Mouse (Mus musculus): ENCODE data around the gene Mst1r. TPM values are rescaled to one million over a fixed set of nuclear protein-coding genes. Genes with fewer than 3 reads are reported as not detected.
A peak's percentile ranks its signal among the peaks of the same experiment; 100 is the strongest.

Gene Mst1r
- polyA plus RNA-seq, 1 experiment from 2014 or later = 2.8 TPM

DNA sequence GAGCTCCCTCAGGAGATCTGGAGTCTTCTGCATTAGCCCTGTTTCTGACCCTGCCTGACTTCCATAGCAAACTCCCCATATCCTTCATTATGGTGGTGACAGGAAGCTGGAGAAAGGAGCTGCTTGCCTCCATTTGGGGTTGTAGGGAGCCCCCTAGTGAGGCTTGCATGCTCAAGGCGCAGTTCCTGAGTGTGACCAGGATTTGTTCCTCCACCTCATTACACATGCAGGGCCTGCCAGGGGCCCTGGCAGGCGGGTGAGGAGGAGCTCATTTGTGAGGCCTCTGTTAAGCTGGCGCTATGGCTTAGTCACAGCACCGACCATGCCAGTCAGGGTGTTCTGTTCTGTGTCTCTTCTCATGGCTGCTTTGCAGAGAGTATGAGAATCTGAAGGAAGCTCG is 55.2 kb downstream of the Mst1r start:
- H3K36me3 ChIP-seq (ENCODE audit: insufficient read depth, low read length) = peaks cover 11% of the 10 kb centered on the region
- no peak overlapping the region for H3K9ac ChIP-seq (replicated peaks; ENCODE audit: low read length)
- no peak overlapping the region for H3K4me3 ChIP-seq (ENCODE audit: low read length)
- H3K9me3 ChIP-seq (ENCODE audit: low read length) = no peaks in the 10 kb centered on the region
- H3K27me3 ChIP-seq (ENCODE audit: insufficient read depth, low read length) = no peaks in the 10 kb centered on the region
- 51% methylated on average over 5 of the region's 5 CpGs for WGBS
- no peak for ATAC-seq (ENCODE audit: low FRiP score, low TSS enrichment)
- no peak overlapping the region for H3K27ac ChIP-seq (ENCODE audit: low read length)
- no peaks in the 10 kb centered on the region for H3K4me1 ChIP-seq (ENCODE audit: insufficient read depth, low read length)
- no peak overlapping the region for H3K4me2 ChIP-seq (replicated peaks; ENCODE audit: low read depth, low read length)

- no peaks in the 10 kb centered on the region for H3K9me3 ChIP-seq (ENCODE audit: low read length)
- no peak overlapping the region for H3K4me3 ChIP-seq (ENCODE audit: low read length)
- no peak overlapping the region for H3K9ac ChIP-seq (replicated peaks; ENCODE audit: low read length)
- H3K4me2 ChIP-seq (replicated peaks; ENCODE audit: low read depth, low read length) = no peak overlapping the region
- peaks cover 11% of the 10 kb centered on the region for H3K36me3 ChIP-seq (ENCODE audit: insufficient read depth, low read length)
- no peak overlapping the region for H3K27ac ChIP-seq (ENCODE audit: low read length)
- ATAC-seq (ENCODE audit: low FRiP score, low TSS enrichment) = no peak
- H3K4me1 ChIP-seq (ENCODE audit: insufficient read depth, low read length) = no peaks in the 10 kb centered on the region
- 86% methylated on average over 9 of the region's 9 CpGs for WGBS
- H3K27me3 ChIP-seq (ENCODE audit: insufficient read depth, low read length) = no peaks in the 10 kb centered on the region
These were observed 56.2 kb downstream of the Mst1r start for GRCm38 (mm10) chr9:107962916-107963315.

DNA sequence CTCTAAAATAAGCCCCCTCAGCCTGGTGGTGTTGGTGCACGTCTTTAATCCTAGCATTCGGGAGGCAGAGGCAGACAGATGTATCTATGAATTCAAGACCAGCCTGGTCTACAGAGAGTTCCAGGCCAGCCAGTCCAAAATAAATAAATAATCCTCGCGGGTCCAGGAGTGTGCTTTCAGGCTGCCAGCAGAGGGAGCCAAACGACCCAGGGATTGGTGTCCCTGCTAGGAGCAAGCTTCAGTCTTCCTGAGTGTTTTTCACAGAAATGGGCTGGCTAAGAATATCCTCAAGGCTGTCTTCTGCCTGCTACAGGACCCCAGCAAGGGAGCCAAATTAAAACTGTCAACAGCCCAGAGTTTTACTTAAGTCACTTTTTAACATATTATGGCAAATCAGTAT is 57.0 kb downstream of the Mst1r start:
- H3K36me3 ChIP-seq (ENCODE audit: insufficient read depth, low read length) = peaks cover 15% of the 10 kb centered on the region
- WGBS = 15% methylated on average over 5 of the region's 5 CpGs
- H3K27me3 ChIP-seq (ENCODE audit: insufficient read depth, low read length) = no peaks in the 10 kb centered on the region

GRCm38 (mm10) chr9:107964681-107965080 is 58.0 kb downstream of the Mst1r start:
- H3K9me3 ChIP-seq (ENCODE audit: low read length) = no peaks in the 10 kb centered on the region
- no peak overlapping the region for H3K27ac ChIP-seq (ENCODE audit: low read length)
- H3K4me1 ChIP-seq (ENCODE audit: insufficient read depth, low read length) = no peaks in the 10 kb centered on the region
- no peaks in the 10 kb centered on the region for H3K27me3 ChIP-seq (ENCODE audit: insufficient read depth, low read length)
- no peak overlapping the region for H3K9ac ChIP-seq (replicated peaks; ENCODE audit: low read length)
- peaks cover 17% of the 10 kb centered on the region for H3K36me3 ChIP-seq (ENCODE audit: insufficient read depth, low read length)
- no peak for ATAC-seq (ENCODE audit: low FRiP score, low TSS enrichment)
- WGBS = 92% methylated on average over 9 of the region's 9 CpGs
- H3K4me2 ChIP-seq (replicated peaks; ENCODE audit: low read depth, low read length) = no peak overlapping the region
- no peak overlapping the region for H3K4me3 ChIP-seq (ENCODE audit: low read length)

More for the DNA sequence above, 57.0 kb downstream of the Mst1r start:
- H3K9me3 ChIP-seq (ENCODE audit: low read length) = no peaks in the 10 kb centered on the region
- no peaks in the 10 kb centered on the region for H3K4me1 ChIP-seq (ENCODE audit: insufficient read depth, low read length)
- H3K9ac ChIP-seq (replicated peaks; ENCODE audit: low read length) = no peak overlapping the region
- peak; percentile 72 for ATAC-seq (ENCODE audit: low FRiP score, low TSS enrichment)
- H3K4me2 ChIP-seq (replicated peaks; ENCODE audit: low read depth, low read length) = no peak overlapping the region
- H3K27ac ChIP-seq (ENCODE audit: low read length) = no peak overlapping the region
- H3K4me3 ChIP-seq (ENCODE audit: low read length) = no peak overlapping the region

DNA sequence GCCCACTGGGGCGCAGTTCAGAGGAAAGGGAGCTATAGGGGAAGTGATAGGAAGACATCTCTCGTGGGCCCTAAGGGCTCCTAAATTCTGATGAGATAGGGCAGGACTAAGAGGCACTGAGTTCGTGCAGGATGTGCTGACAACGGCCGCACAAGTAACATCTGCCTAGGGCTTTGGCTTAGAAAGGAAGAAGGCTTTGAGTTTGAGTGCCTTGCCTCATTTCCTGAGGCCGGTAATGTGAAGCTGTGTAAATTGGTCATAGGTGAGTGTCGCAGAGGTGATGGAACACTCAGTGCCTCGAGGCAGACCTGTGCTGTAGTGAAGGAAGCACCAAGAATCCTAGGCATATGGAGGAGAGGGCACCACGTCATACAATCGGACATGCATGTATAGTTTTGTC is 60.0 kb downstream of the Mst1r start:
- H3K4me3 ChIP-seq (ENCODE audit: low read length) = no peak overlapping the region
- no peaks in the 10 kb centered on the region for H3K9me3 ChIP-seq (ENCODE audit: low read length)
- H3K4me1 ChIP-seq (ENCODE audit: insufficient read depth, low read length) = no peaks in the 10 kb centered on the region
- no peak for ATAC-seq (ENCODE audit: low FRiP score, low TSS enrichment)
- H3K36me3 ChIP-seq (ENCODE audit: insufficient read depth, low read length) = peaks cover 20% of the 10 kb centered on the region
- no peak overlapping the region for H3K4me2 ChIP-seq (replicated peaks; ENCODE audit: low read depth, low read length)
- no peak overlapping the region for H3K9ac ChIP-seq (replicated peaks; ENCODE audit: low read length)
- WGBS = 85% methylated on average over 10 of the region's 10 CpGs
- no peaks in the 10 kb centered on the region for H3K27me3 ChIP-seq (ENCODE audit: insufficient read depth, low read length)
- no peak overlapping the region for H3K27ac ChIP-seq (ENCODE audit: low read length)

- WGBS = 77% methylated on average over 6 of the region's 6 CpGs
- Histone ChIP-seq H3K9ac (replicated peaks; ENCODE audit: low read length) (no peak overlapping the region), H3K4me1 (ENCODE audit: insufficient read depth, low read length) (no peaks in the 10 kb centered on the region), H3K4me3 (ENCODE audit: low read length) (no peak overlapping the region), H3K27ac (ENCODE audit: low read length) (no peak overlapping the region), H3K36me3 (ENCODE audit: insufficient read depth, low read length) (peaks cover 22% of the 10 kb centered on the region), H3K9me3 (ENCODE audit: low read length) (no peaks in the 10 kb centered on the region), H3K4me2 (replicated peaks; ENCODE audit: low read depth, low read length) (no peak overlapping the region), H3K27me3 (ENCODE audit: insufficient read depth, low read length) (no peaks in the 10 kb centered on the region)
- ATAC-seq (ENCODE audit: low FRiP score, low TSS enrichment) = no peak
These were observed 60.8 kb downstream of the Mst1r start for GRCm38 (mm10) chr9:107967437-107967836.

DNA sequence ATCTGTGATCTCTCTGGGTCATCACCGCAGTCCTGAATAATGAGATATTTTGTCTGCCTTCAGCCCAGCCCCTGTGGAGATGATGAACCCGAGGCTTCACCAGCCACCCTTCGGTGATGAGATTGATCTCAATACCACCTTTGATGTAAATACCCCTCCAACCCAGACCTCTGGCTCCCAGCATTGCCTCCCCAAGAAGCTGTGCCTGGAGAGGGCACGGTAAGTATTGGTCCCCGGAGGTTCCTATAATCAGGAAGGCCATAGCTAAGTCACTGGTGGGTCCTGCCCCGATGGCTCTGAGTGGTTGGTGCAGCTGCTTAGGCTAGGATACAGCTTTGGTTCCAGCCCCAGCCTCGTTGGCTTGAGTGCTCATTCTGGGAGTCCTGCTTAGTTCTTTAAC is 61.9 kb downstream of the Mst1r start:
- Histone ChIP-seq H3K9ac (replicated peaks; ENCODE audit: low read length) (no peak overlapping the region), H3K27me3 (ENCODE audit: insufficient read depth, low read length) (no peaks in the 10 kb centered on the region), H3K36me3 (ENCODE audit: insufficient read depth, low read length) (peaks cover 22% of the 10 kb centered on the region), H3K27ac (ENCODE audit: low read length) (no peak overlapping the region), H3K4me3 (ENCODE audit: low read length) (no peak overlapping the region), H3K9me3 (ENCODE audit: low read length) (no peaks in the 10 kb centered on the region), H3K4me2 (replicated peaks; ENCODE audit: low read depth, low read length) (no peak overlapping the region), H3K4me1 (ENCODE audit: insufficient read depth, low read length) (no peaks in the 10 kb centered on the region)
- WGBS = 89% methylated on average over 7 of the region's 7 CpGs
- ATAC-seq (ENCODE audit: low FRiP score, low TSS enrichment) = no peak

Other genes with a start within 250 kb of the Mst1r start
- gene Slc38a3, start 237.3 kb upstream of the Mst1r start, polyA plus RNA-seq (2015; fragmentation: Nextera tagmentation; extraction: Ambion mirVana) = 12.4 and 12.9 TPM in 2 replicates
- 2.8 and 3.0 TPM in 2 replicates for gene Gnat1, start 227.2 kb upstream of the Mst1r start, polyA plus RNA-seq (2015; fragmentation: Nextera tagmentation; extraction: Ambion mirVana)
- 20.9 and 25.7 TPM in 2 replicates for gene Sema3f, start 196.4 kb upstream of the Mst1r start, polyA plus RNA-seq (2015; fragmentation: Nextera tagmentation; extraction: Ambion mirVana)
- 203 and 214 TPM in 2 replicates for gene Rbm5, start 135.9 kb upstream of the Mst1r start, polyA plus RNA-seq (2015; fragmentation: Nextera tagmentation; extraction: Ambion mirVana)
- 71.5 and 83.7 TPM in 2 replicates for gene Rbm6, start 33.6 kb upstream of the Mst1r start, polyA plus RNA-seq (2015; fragmentation: Nextera tagmentation; extraction: Ambion mirVana)
- 12.9 and 13.6 TPM in 2 replicates for gene Mon1a, start 18.7 kb upstream of the Mst1r start, polyA plus RNA-seq (2015; fragmentation: Nextera tagmentation; extraction: Ambion mirVana)
- gene Actl11, start 21.6 kb downstream of the Mst1r start, polyA plus RNA-seq (2015; fragmentation: Nextera tagmentation; extraction: Ambion mirVana) = not detected in 2 replicates
- 2.0 and 2.2 TPM in 2 replicates for gene Camkv, start 28.8 kb downstream of the Mst1r start, polyA plus RNA-seq (2015; fragmentation: Nextera tagmentation; extraction: Ambion mirVana)
- 23.3 and 24.5 TPM in 2 replicates for gene Traip, start 43.3 kb downstream of the Mst1r start, polyA plus RNA-seq (2015; fragmentation: Nextera tagmentation; extraction: Ambion mirVana)
- 20.2 and 22.2 TPM in 2 replicates for gene Uba7, start 68.6 kb downstream of the Mst1r start, polyA plus RNA-seq (2015; fragmentation: Nextera tagmentation; extraction: Ambion mirVana)
- gene Gm20661, start 76.2 kb downstream of the Mst1r start, polyA plus RNA-seq (2015; fragmentation: Nextera tagmentation; extraction: Ambion mirVana) = 5.3 and 7.5 TPM in 2 replicates
- gene Inka1, start 79.0 kb downstream of the Mst1r start, polyA plus RNA-seq (2015; fragmentation: Nextera tagmentation; extraction: Ambion mirVana) = 68.0 and 79.4 TPM in 2 replicates
- gene Cdhr4, start 85.6 kb downstream of the Mst1r start, polyA plus RNA-seq (2015; fragmentation: Nextera tagmentation; extraction: Ambion mirVana) = 10.5 and 11.8 TPM in 2 replicates
- 0.64 and 1.1 TPM in 2 replicates for gene Gm20662, start 89.5 kb downstream of the Mst1r start, polyA plus RNA-seq (2015; fragmentation: Nextera tagmentation; extraction: Ambion mirVana)
- gene Ip6k1, start 95.6 kb downstream of the Mst1r start, polyA plus RNA-seq (2015; fragmentation: Nextera tagmentation; extraction: Ambion mirVana) = 59.2 and 61.8 TPM in 2 replicates
- gene Gmppb, start 142.4 kb downstream of the Mst1r start, polyA plus RNA-seq (2015; fragmentation: Nextera tagmentation; extraction: Ambion mirVana) = 30.9 and 32.4 TPM in 2 replicates
- 2.9 and 3.3 TPM in 2 replicates for gene Amigo3, start 146.3 kb downstream of the Mst1r start, polyA plus RNA-seq (2015; fragmentation: Nextera tagmentation; extraction: Ambion mirVana)
- 0.10 and 0.21 TPM in 2 replicates for gene Mst1, start 173.6 kb downstream of the Mst1r start, polyA plus RNA-seq (2015; fragmentation: Nextera tagmentation; extraction: Ambion mirVana)
- gene Rnf123, start 176.5 kb downstream of the Mst1r start, polyA plus RNA-seq (2015; fragmentation: Nextera tagmentation; extraction: Ambion mirVana) = 37.2 and 44.3 TPM in 2 replicates
- 87.8 and 93.0 TPM in 2 replicates for gene Apeh, start 187.7 kb downstream of the Mst1r start, polyA plus RNA-seq (2015; fragmentation: Nextera tagmentation; extraction: Ambion mirVana)